Mouse (Mus musculus) left cerebral cortex, postnatal 4 days (tissue): ENCODE data around the gene Cdkn1a. TPM values are rescaled to one million over a fixed set of nuclear protein-coding genes. Genes with fewer than 3 reads are reported as not detected.
"Not testable (repeated sequence)": the region's sequence is repeated elsewhere in the genome, so short reads cannot be mapped to it uniquely, and the experiment has no call there.

ENCODE experiments used
- DNase-seq: peaks from one replicate; pipeline ENCODE4 v3.0.0-alpha.2; 2022
- intact Hi-C: fragments of 180-260 bp; cut with DNase I; formaldehyde crosslinking; loops from one replicate; pipeline ENCODE4 v1.15.1; 2025
- total RNA-seq, 2 experiments: library from RNA; stranded (reverse); gene quantifications; 2 replicates each; pipeline ENCODE4 v1.2.3; 2021

Gene Cdkn1a
- total RNA-seq, 2 experiments from 2014 or later, result 29.6 to 34.4 TPM

DNA sequence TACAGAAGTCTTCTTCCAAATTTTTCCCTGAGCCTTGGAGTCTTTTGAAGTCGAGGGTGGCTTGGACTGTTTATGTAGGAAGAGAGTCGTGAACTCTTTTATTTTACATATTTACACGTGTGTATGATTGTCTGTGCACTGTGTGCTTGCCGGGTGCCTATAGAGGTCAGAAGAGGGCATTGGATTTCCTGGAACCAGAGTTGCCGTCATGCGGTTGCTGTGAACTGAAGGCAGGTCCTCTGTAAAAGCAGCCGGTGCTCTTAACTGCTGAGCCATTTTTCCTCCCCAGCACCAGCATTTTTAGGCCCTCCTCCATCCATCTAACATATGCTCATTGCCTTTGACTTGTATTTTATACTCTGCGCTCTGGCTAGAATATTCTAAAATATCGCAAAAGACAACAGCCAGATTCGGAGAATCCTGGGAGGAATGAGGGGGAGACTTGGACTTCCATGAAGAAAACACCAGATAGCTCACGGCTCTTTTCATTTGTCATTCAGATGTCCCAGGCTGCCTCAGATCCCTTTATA lies 33.4 kb upstream of the Cdkn1a start:
- intact Hi-C loops, result loop anchor here (5.0 kb wide), 1 partner anchor 35 kb away; the partner anchor contains the start of gene Cdkn1a
- DNase-seq, result no peak

DNA sequence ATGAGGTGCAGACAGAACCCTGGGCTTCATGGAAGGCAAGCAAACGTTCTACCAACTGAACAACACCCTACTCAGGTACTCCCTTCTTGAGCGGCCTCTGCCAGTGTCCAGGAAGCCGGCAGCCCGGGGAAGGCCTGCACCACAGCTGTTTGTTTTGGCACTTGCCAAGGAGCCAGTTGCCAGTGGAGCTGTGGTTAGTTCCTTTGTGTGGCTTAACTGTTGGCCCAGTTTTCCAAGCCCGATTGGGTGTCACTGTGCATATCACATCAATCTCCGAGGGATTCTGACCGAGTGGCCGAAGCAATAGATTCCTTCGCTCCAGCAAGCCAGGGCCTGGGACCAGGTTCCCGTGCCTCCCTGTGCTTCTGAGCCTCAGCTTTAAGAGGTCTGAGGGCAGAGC lies 32.8 kb upstream of the Cdkn1a start:
- peak; percentile 61 for DNase-seq
- intact Hi-C loops, result loop anchor here (5.0 kb wide), 1 partner anchor 34 kb away; the partner anchor contains the start of gene Cdkn1a

DNA sequence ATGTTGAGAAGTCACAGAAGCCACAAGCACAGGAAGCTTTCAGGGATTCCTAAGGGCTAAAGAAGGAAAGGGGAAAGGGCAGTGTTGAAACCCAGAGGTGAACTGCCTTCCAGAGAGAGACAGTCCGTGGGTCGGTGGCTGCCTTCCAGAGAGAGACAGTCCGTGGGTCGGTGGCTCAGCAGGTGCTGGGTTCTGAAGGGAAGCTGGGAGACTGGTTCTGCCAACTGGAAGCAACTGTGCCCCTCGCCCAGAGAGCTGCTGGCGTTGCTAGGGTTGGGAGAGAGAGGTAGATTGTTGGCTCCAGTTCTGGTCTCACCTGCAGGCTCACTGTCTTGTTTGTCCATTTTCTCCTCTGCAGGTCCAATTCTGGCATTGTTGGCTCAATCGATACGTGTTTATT lies 32.3 kb upstream of the Cdkn1a start:
- intact Hi-C loops, result loop anchor here (5.0 kb wide), 1 partner anchor 34 kb away; the partner anchor contains the start of gene Cdkn1a
- no peak for DNase-seq

DNA sequence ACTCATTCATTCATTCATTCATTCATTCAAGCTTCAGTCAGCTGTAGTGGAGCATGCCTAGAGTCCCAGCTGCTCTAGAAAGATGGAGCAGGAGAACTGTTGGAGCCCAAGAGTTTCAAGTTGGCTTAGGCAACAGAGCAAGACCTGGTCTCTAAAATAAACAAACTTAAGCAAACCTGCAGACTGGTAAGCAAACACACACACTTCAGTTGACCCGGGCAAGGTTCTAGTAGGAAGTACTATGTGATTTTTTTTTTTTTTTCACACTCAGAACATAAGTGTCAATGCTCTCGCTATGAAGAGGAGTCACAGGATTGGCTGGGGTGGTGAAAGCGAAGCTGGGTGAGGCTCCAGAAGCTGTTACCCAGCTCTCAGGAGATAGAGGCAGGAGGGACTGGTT lies 31.2 kb upstream of the Cdkn1a start:
- no peak for DNase-seq
- intact Hi-C loops, result loop anchor here (5.0 kb wide), 1 partner anchor 33 kb away; the partner anchor contains the start of gene Cdkn1a

DNA sequence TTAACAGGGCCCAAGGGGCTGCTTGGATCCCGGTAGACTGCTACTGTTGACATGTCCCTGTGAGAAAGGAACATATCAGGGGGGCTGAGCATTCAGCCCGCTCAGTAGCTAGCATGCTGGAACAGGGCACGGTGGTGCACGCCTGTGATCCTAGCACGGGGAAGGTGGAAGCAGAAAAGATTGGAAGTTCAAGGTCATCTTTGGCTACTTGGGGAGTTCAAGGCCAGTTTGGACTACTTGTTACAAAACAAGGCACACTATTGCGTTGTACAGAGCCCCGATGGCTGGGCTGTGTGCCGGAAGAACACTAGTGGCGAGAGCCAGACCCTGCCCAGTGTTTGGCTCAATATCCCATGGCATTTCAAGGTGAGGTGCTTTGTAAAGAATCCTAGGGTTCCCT lies 29.8 kb upstream of the Cdkn1a start:
- intact Hi-C loops, result no loop called here

DNA sequence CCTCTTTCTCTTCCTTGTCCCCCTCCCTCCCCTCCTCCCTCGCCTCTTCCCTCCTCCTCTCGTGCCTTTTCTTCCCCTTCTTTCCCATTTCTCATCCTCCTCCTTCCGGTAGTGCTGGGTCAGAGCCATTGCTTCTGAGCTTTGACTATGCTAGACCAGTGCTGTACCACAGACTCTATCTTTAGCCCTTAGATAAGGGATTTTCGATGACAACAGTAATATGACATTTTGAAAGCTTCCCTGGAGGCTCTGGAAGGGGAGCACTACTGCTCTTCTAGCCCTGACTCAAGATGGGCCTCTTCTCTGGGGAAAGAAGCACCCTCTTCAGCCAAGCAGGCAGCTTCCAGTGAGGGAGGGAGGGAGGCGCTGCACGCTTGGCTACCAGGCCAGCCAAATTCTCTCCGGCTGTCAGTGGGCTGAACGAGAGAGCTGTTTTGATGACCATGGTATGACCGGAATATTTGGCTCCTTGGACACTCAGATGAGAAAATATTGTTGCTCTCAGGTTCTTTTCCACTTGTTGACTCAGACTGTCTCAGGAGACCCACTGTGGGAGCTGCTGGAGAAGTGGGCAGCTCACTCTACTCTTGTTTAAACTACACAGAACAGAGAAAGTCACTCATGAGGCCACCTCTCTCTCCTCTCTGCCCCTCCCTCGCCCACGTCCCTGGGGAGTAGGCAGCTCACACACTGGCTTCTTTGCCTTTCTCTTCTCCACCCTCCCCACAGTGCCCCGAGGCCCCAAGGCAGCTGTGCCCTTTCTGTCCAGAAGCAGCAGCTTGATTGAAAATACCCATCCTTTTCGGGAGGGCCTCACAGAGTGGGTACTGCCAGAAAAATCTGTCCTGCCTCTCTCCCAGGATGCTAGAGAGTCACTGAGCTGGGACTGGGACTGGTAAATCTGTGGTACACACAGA lies 28.4 kb upstream of the Cdkn1a start:
- peak; percentile 57 for DNase-seq
- intact Hi-C loops, result no loop called here

More for the DNA sequence above, 29.8 kb upstream of the Cdkn1a start:
- no peak for DNase-seq

DNA sequence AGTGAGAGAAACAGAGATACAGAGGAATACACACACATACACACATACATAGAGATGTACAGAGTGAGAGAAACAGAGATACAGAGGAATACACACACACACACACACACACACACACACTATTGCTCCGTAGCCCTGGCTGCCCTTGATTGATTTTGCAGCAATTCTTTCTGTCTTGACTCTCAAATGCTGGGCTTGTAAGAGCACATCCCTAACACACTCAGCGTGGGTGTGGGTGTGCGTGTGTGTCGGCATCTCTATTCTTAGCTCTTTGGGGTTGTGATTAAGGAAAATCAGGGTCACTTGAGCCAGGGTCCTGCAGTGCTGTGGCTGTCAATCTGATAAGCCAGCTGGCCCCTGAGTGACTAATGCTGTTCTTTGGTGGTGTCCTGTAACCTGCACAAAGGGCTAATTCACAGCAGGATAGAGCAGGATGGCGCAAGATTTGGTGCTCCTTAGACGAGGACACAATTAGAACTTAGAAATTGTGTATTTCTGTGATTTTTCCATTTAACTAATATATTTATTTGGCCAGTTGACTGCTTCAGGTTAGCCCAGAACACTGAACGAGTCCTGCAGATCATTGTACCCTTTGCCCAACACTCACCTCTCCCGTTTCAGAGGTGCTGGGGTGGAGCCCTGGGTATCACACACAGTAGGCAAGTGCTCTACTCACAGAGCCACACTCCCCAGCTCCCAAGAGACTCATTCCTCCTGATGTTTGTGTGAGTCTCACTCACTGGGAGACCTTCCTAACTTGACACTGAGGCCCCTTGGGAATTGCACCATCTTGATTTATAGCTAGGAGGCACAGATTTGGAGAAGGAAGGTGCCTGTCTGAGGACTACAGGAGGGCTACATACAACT lies 27.4 kb upstream of the Cdkn1a start:
- intact Hi-C loops, result no loop called here
- DNase-seq, result no peak

DNA sequence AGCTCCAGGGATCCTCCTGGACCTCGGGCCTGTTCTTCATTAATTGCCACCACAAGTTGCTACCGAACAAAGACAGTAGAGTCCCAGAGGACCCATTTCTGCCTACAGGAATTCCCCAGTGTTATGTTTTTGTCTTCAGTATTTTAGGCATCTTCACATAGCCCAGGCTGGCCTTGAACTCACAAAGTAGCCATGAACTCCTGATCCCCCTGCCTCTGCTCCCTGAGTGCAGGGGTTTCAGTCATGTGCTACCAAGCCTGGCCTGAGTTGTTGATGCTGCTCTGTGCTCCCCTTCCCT lies 26.8 kb upstream of the Cdkn1a start:
- DNase-seq, result no peak
- intact Hi-C loops, result no loop called here

DNA sequence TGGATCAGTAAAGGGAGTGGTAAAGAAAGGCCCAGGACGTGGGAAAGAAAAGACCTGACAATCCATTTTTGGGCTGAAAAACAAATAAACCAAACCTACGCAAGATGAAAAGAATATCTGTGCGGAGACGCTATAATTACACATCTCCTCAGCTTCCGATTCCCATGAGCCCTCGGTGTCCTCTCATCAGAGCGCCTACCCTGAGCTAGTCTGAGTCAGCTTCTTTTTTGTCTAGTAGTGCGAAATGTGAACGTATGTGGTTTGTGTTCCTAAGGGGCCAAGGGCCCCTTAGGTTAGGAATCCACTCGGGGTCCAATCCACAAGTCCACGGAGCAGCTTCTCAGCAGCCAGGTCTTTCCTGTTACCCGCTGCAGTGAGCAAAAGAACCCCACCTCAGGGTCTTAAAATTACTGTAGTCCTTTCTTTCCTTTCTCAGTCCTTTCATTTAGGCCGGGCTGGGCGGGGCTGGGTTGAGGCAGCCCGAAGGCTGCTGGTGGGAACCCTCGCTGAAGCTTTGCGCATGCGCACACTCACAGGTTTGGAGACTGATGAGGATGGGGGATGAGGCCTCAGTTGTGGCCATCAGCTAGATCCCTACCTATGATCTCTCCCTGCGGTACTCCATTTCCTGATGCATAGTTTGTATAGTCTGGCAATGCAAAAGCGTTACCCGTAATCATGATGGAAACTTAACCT lies 25.4 kb upstream of the Cdkn1a start:
- intact Hi-C loops, result no loop called here
- DNase-seq, result no peak

DNA sequence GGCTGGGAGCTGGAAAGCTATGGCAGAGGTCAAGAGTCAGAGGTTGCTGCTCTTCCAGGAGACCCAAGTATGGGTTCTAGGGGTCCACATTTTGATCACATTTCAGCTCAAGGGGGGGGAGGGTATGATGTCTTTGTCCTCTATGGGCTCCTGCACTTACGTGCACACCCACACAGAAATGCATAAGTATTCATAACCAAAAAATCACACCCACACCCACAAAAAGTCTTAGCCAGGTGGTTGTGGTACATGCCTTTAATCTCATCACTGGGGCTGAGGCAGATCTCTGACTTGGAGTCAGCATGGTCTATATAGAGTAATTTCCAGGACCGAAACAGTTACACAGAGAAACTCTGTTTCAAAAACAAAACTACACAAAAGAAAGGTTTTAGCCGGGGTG lies 24.8 kb upstream of the Cdkn1a start:
- DNase-seq, result no peak
- intact Hi-C loops, result no loop called here

DNA sequence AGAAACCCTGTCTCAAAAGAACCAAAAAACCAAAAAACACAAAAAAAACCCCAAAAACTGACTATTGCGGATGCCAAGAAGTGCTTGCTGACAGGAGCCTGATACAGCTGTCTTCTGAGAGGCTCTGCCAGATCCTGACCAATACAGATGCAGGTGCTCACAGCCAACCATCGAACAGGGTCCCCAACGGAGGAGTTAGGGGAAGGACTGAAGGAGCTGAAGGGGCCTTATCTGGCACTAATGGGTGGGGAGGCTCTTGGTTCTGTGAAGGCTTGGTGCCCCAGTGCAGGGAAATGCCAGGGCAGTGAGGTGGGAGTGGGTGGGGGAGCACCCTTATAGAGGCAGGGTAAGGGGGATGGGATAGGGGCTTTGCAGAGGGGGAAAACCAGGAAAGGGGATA lies 23.4 kb upstream of the Cdkn1a start:
- intact Hi-C loops, DNase-seq: not testable (repeated sequence)

DNA sequence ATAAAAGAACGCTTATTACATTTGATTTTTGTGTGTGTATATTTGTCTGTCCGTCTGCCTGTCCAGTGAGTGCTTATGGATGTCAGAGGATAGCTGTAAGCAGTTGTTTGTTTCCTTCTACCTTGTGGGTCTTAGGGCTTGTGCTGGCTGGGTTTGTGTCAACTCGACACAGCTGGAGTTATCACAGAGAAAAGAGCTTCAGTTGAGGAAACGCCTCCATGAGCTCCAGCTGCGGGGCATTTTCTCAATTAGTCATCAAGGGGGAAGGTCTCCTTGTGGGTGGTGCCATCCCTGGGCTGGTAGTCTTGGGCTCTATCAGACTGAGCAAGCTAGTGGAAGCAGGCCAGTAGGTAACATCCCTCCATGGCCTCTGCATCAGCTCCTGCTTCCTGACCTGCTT lies 22.9 kb upstream of the Cdkn1a start:
- no peak for DNase-seq
- intact Hi-C loops, result no loop called here

DNA sequence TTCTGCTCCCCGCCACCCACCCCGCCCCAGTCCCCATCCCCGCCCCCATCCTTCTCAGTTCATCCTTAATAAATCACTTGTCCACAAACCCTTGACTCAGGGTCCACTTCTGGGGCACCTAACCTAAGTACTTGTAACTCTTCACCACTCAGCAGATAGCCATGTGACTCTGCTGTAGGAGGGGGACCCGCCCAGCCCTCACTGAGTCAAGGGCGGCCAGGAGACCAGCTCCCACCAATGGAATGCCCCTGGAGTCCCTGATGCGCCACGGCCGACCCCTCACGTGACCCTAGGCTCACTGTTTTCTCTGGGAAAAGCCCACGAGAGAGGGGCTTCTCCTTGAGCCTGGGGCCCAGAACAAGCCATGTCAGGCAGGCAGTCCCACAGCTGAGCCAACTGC lies 21.7 kb upstream of the Cdkn1a start:
- no peak for DNase-seq
- intact Hi-C loops, result no loop called here

DNA sequence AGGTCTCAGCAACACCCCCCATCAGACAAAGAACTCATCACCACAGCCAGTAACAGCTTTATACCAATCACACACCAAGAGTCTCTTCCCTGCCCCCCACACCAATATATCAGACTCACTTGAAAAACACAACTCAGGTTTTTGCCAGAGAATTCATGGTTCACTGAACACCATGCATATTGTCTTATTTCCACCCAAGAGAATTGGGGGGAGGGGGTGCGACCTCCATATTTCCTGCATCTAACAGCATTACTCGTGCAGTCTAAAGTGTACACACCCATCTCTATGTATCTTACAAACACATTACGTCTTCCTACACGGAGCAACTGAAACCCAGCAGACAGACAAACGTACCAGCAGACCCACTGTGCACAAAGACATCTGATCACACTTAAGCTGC lies 19.0 kb upstream of the Cdkn1a start:
- intact Hi-C loops, result no loop called here
- no peak for DNase-seq

DNA sequence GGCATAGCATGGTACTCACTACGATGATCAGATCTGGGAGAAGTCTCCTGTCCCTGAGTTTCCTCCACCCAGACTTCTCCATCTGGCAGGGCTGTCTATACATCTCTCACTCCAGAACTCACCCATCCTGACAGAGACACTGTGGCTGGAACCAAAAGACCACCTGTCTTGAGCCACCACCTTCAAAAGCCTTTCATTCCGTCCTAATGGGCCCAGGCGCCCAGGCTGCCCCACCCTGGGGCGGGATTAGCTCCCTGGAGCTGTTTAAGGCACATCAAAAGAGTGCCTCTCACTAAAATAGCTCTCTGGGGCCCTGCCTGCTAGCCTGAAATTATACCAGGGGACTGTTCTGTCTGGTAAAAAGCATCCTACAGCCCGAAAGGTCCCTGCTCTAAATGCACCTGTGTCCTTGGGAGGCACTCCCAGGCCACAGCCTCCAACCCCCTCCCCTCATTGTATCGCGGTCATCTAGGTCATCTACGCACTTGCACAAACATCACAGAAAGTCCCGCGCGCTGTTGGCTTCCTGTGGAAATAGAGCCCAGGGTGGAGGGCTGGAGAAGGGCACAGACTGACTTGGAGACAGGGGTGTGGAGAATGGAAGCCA lies 18.0 kb upstream of the Cdkn1a start:
- intact Hi-C loops, result no loop called here
- DNase-seq, result no peak

DNA sequence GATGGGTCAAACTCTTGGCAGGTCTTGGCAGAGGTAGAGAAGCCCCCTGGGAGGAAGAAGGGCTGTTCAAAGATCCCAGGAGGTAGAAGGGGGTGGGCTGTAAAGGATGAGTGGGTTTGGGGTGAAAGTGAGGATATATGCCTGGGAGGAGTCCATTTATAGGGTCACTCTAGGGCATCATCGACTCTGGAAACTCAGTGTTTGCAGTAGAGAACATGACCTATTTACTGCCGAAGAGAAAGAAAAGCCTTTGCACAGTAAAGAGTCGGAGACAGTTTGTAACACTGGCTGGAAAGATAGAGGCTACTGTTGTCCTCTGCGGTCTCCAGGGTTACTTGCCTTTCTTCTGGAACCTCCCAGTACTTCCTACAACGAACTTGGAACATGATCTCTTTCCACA lies 17.5 kb upstream of the Cdkn1a start:
- intact Hi-C loops, result no loop called here
- no peak for DNase-seq

DNA sequence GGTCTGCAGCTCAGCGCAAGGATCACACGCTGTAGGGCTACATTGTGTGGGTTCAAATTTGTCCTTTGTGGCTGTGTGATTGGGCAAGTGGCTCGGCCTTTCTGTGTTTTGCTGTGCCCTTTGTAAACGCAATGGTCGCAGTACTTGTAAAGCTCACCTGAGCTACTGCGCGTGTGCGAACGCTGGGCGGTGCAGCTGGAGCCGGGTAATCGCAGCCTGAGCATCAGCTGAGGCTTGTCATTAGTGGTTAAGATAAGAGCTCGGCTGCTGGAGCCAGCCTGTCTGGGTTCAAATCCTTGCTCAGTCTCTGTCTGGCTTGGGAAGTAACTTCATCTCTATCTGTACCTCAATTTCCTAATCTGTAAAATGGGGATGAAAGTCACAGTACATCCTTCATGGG lies 16.7 kb upstream of the Cdkn1a start:
- DNase-seq, result no peak
- intact Hi-C loops, result no loop called here

DNA sequence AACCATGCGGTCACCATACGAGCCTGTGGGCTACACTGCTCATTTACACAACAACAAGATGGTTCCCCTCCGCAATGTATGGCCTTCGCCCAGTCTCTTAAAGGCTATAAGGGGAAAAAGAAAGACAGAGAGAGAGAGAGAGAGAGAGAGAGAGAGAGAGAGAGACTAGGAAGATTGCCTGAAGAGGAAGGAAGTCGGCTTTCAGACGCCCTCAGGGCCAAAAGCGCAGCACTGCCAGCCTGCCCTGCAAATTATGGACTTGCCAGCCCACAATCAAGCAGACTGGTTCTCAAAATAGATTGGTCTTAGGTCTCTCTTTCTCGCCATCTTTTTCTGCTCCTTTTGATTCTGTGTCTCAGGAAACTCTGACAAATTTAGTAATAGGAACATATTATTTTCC lies 14.5 kb upstream of the Cdkn1a start:
- intact Hi-C loops, result no loop called here
- DNase-seq, result no peak

DNA sequence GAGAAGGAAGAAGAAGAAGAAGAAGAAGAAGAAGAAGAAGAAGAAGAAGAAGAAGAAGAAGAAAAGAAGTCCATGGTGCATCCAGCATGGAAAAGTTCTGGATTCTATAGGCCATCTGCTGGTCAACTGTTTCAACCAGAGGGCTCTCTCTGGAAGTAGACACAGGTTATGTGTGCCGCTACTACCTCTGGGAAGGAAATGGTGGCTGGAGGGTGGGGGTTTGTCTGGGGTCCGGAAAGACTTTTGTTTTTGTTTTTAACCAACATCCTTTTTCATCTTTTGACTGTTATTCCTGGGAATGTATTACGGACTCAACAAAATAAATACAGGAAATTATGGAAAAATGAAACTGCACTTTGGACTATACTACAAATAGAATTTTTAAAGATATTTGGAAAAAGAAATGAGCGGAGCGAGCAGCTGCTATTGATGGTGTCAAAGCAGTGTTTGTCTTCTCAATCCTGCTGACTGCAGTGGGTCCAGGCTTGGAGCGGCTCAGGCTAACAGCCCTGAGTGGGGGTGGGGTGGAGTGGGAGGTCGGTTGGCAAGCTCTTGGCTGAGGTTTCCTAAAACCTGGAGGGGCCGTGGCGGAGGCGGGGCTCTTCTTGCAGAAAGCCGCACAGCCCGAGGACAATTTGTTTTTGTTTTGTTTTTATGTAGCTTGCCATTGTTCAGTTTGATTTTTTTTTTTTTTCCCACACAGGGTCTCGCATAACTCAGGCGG lies 12.8 kb upstream of the Cdkn1a start:
- DNase-seq, result peak; percentile 74
- intact Hi-C loops, result no loop called here
